Mouse (Mus musculus) hindbrain, embryonic 15.5 days (tissue): ENCODE results near the gene Caml. TPM values are rescaled to one million over a fixed set of nuclear protein-coding genes. Genes with fewer than 3 reads are reported as not detected.
"Not testable (repeated sequence)": the region's sequence is repeated elsewhere in the genome, so short reads cannot be mapped to it uniquely, and the experiment has no call there.

ENCODE experiments used
- ATAC-seq: fragments of 200-750 bp; cut with Nextera tagmentation; 2 replicates; pipeline ENCODE4 v1.8.0; 2017; ENCODE audit warnings: low read depth, moderate number of reproducible peaks, moderate TSS enrichment; ENCODE audit not compliant: low FRiP score
- H3K27ac ChIP-seq: fragments of 300-500 bp; sonication (generic); replicated peaks from 2 replicates; pipeline ENCODE4 v1.5.1; 2015; ENCODE audit warnings: mild to moderate bottlenecking, inconsistent platforms
- H3K27me3 ChIP-seq: fragments of 300-500 bp; sonication (generic); 2 replicates; pipeline ENCODE4 v1.6.1; 2015; ENCODE audit warnings: control low read depth, inconsistent platforms
- H3K36me3 ChIP-seq: fragments of 300-500 bp; sonication (generic); 2 replicates; pipeline ENCODE4 v1.6.1; 2015; ENCODE audit warnings: control low read depth, inconsistent platforms
- H3K4me1 ChIP-seq: fragments of 300-500 bp; sonication (generic); replicated peaks from 2 replicates; pipeline ENCODE4 v1.6.1; 2015; ENCODE audit warnings: control low read depth, inconsistent platforms
- H3K4me2 ChIP-seq: fragments of 300-500 bp; sonication (generic); 2 replicates; pipeline ENCODE4 v1.6.1; 2015; ENCODE audit warnings: moderate library complexity, mild to moderate bottlenecking, inconsistent platforms
- H3K4me3 ChIP-seq: fragments of 300-500 bp; sonication (generic); 2 replicates; pipeline ENCODE4 v1.5.1; 2015; ENCODE audit warnings: mild to moderate bottlenecking, inconsistent platforms
- H3K9ac ChIP-seq: fragments of 300-500 bp; sonication (generic); 2 replicates; pipeline ENCODE4 v1.6.1; 2015; ENCODE audit warnings: inconsistent platforms
- H3K9me3 ChIP-seq: fragments of 300-500 bp; sonication (generic); 2 replicates; pipeline ENCODE4 v1.6.1; 2016; ENCODE audit warnings: control low read depth, inconsistent platforms
- WGBS: fragments of 180-500 bp; shearing (Covaris S2); methylation state at CpG from one replicate; pipeline ENCODE4 v1.1.7; 2015; 5-methylcytosine and 5-hydroxymethylcytosine counted together
- polyA plus RNA-seq: library from polyadenylated mRNA; unstranded; fragments of >200 nt; fragmentation: Nextera tagmentation; extraction: Ambion mirVana; gene quantifications from 2 replicates; pipeline ENCODE4 v1.2.1, GENCODE M21; 2015

Gene Caml
- polyA plus RNA-seq, 1 experiment from 2014 or later = 103 TPM

GRCm38 (mm10) chr13:55599566-55600540, 23.0 kb upstream of the Caml start, which contains the start of gene B4galt7:
Gene B4galt7, plus strand, starts transcription at chr13:55599896.
- Histone ChIP-seq H3K27me3 (no peaks in the 10 kb centered on the region), H3K4me1 (peaks cover 34% of the 10 kb centered on the region), H3K27ac (peak within 1 kb of the TSS; percentile 78), H3K9me3 (no peaks in the 10 kb centered on the region), H3K4me2 (peak within 1 kb of the TSS; percentile 83), H3K36me3 (peaks cover 39% of the 10 kb centered on the region), H3K9ac (peak within 1 kb of the TSS; percentile 88), H3K4me3 (peak within 1 kb of the TSS; percentile 86)
- WGBS = 10% methylated on average over 51 of the region's 51 CpGs
- ATAC-seq = peak; percentile 91

GRCm38 (mm10) chr13:55600657-55601056, 22.1 kb upstream of the Caml start:
- H3K4me2 ChIP-seq = peak overlapping the region; percentile 83
- H3K9ac ChIP-seq = peak overlapping the region; percentile 88
- H3K4me1 ChIP-seq = peaks cover 28% of the 10 kb centered on the region
- H3K9me3 ChIP-seq = no peaks in the 10 kb centered on the region
- WGBS = 16% methylated on average over 9 of the region's 9 CpGs
- H3K4me3 ChIP-seq = peak overlapping the region; percentile 86
- H3K27me3 ChIP-seq = no peaks in the 10 kb centered on the region
- peak overlapping the region; percentile 78 for H3K27ac ChIP-seq
- peaks cover 31% of the 10 kb centered on the region for H3K36me3 ChIP-seq
- ATAC-seq = peak; percentile 37; the same call in 1 of the 2 replicates

- H3K4me3 ChIP-seq = peak overlapping the region; percentile 86; the same call in 1 of the 2 replicates
- no peak overlapping the region for H3K27ac ChIP-seq
- no peaks in the 10 kb centered on the region for H3K9me3 ChIP-seq
- H3K36me3 ChIP-seq = peaks cover 23% of the 10 kb centered on the region
- no peak overlapping the region for H3K9ac ChIP-seq
- no peaks in the 10 kb centered on the region for H3K27me3 ChIP-seq
- 10% methylated on average over 3 of the region's 3 CpGs for WGBS
- peaks cover 28% of the 10 kb centered on the region for H3K4me1 ChIP-seq
- peak overlapping the region; percentile 83 for H3K4me2 ChIP-seq
- ATAC-seq = no peak
Observed at GRCm38 (mm10) chr13:55601611-55602010, 21.2 kb upstream of the Caml start.

- Histone ChIP-seq H3K9me3 (no peaks in the 10 kb centered on the region), H3K27ac (no peak overlapping the region), H3K4me1 (peaks cover 24% of the 10 kb centered on the region), H3K36me3 (peaks cover 25% of the 10 kb centered on the region), H3K27me3 (no peaks in the 10 kb centered on the region), H3K4me3 (no peak overlapping the region), H3K4me2 (no peak overlapping the region), H3K9ac (no peak overlapping the region)
- 91% methylated on average over 3 of the region's 3 CpGs for WGBS
- no peak for ATAC-seq
Observed at GRCm38 (mm10) chr13:55604606-55605005, 18.2 kb upstream of the Caml start.

GRCm38 (mm10) chr13:55606899-55607623, 15.7 kb upstream of the Caml start:
- H3K4me1 ChIP-seq = peaks cover 5% of the 10 kb centered on the region
- no peak overlapping the region for H3K9ac ChIP-seq
- 81% methylated on average over 10 of the region's 10 CpGs for WGBS
- H3K4me3 ChIP-seq = no peak overlapping the region
- no peak for ATAC-seq
- H3K36me3 ChIP-seq = peaks cover 33% of the 10 kb centered on the region
- no peak overlapping the region for H3K4me2 ChIP-seq
- no peaks in the 10 kb centered on the region for H3K9me3 ChIP-seq
- H3K27me3 ChIP-seq = no peaks in the 10 kb centered on the region
- no peak overlapping the region for H3K27ac ChIP-seq

- no peak overlapping the region for H3K9ac ChIP-seq
- H3K36me3 ChIP-seq = peaks cover 33% of the 10 kb centered on the region
- H3K4me3 ChIP-seq = no peak overlapping the region
- no peaks in the 10 kb centered on the region for H3K27me3 ChIP-seq
- no peak overlapping the region for H3K4me2 ChIP-seq
- no peaks in the 10 kb centered on the region for H3K9me3 ChIP-seq
- 91% methylated on average over 2 of the region's 2 CpGs for WGBS
- no peak overlapping the region for H3K27ac ChIP-seq
- H3K4me1 ChIP-seq = no peaks in the 10 kb centered on the region
- ATAC-seq = no peak
Observed at GRCm38 (mm10) chr13:55607624-55608006, 15.2 kb upstream of the Caml start.

GRCm38 (mm10) chr13:55611996-55612395, 10.8 kb upstream of the Caml start:
- Histone ChIP-seq H3K36me3 (peaks cover 29% of the 10 kb centered on the region), H3K4me1 (no peaks in the 10 kb centered on the region), H3K4me3 (no peak overlapping the region), H3K9me3 (no peaks in the 10 kb centered on the region), H3K27me3 (no peaks in the 10 kb centered on the region), H3K27ac (no peak overlapping the region), H3K4me2 (no peak overlapping the region), H3K9ac (no peak overlapping the region)
- 85% methylated on average over 7 of the region's 7 CpGs for WGBS
- no peak for ATAC-seq

- peaks cover 23% of the 10 kb centered on the region for H3K36me3 ChIP-seq
Observed at GRCm38 (mm10) chr13:55613471-55613870, 9.3 kb upstream of the Caml start.

GRCm38 (mm10) chr13:55619328-55619727, 3.5 kb upstream of the Caml start:
- Histone ChIP-seq H3K4me2 (no peak overlapping the region), H3K27me3 (no peaks in the 10 kb centered on the region), H3K36me3 (peaks cover 5% of the 10 kb centered on the region; the same call in 1 of the 2 replicates), H3K27ac (no peak overlapping the region), H3K9me3 (no peaks in the 10 kb centered on the region), H3K4me3 (no peak overlapping the region), H3K9ac (no peak overlapping the region), H3K4me1 (peaks cover 15% of the 10 kb centered on the region)
- ATAC-seq = no peak
- 93% methylated on average over 4 of the region's 4 CpGs for WGBS

More at GRCm38 (mm10) chr13:55613471-55613870, 9.3 kb upstream of the Caml start:
- ATAC-seq = no peak
- Histone ChIP-seq H3K27me3 (no peaks in the 10 kb centered on the region), H3K4me3 (no peak overlapping the region), H3K9ac (no peak overlapping the region), H3K4me1 (no peaks in the 10 kb centered on the region), H3K4me2 (no peak overlapping the region), H3K9me3 (no peaks in the 10 kb centered on the region), H3K27ac (no peak overlapping the region)
- 35% methylated on average over 5 of the region's 5 CpGs for WGBS

- Histone ChIP-seq H3K27ac (no peak overlapping the region), H3K36me3 (peaks cover under 1% of the 10 kb centered on the region; the same call in 1 of the 2 replicates), H3K9me3 (no peaks in the 10 kb centered on the region), H3K27me3 (no peaks in the 10 kb centered on the region), H3K9ac (no peak overlapping the region), H3K4me3 (no peak overlapping the region), H3K4me2 (no peak overlapping the region), H3K4me1 (peaks cover 24% of the 10 kb centered on the region)
- no peak for ATAC-seq
- WGBS = 85% methylated on average over 2 of the region's 2 CpGs
Observed at GRCm38 (mm10) chr13:55620275-55620674, 2.5 kb upstream of the Caml start.

GRCm38 (mm10) chr13:55622156-55622648, 603 bp upstream of the Caml start:
- ATAC-seq = not testable (repeated sequence)
- 23% methylated on average over 20 of the region's 20 CpGs for WGBS

More at GRCm38 (mm10) chr13:55622156-55622648, 603 bp upstream of the Caml start:
- Histone ChIP-seq H3K4me3 (peak overlapping the region; percentile 92), H3K4me1 (peaks cover 40% of the 10 kb centered on the region), H3K36me3 (peaks cover 12% of the 10 kb centered on the region; the same call in 1 of the 2 replicates), H3K4me2 (peak overlapping the region; percentile 66), H3K27ac (peak overlapping the region; percentile 93), H3K9ac (peak overlapping the region; percentile 91)
- not testable (repeated sequence) for H3K9me3 ChIP-seq, H3K27me3 ChIP-seq
